Mouse (Mus musculus): ENCODE results near the gene Snap25.

- TF ChIP-seq CTCF (IDR thresholded peaks at IDR 0.05; ENCODE audit: borderline replicate concordance, insufficient read depth, low read length) (no peak), POLR2A (IDR thresholded peaks at IDR 0.05; ENCODE audit: low read depth, low read length) (no peak)
Observed at GRCm38 (mm10) chr2:136676918-136677445, 36.3 kb upstream of the Snap25 start.
